Mouse (Mus musculus): Measurements from ENCODE around the gene Gm21822. TPM values are rescaled to one million over a fixed set of nuclear protein-coding genes. Genes with fewer than 3 reads are reported as not detected.
"Not testable (repeated sequence)": the region's sequence is repeated elsewhere in the genome, so short reads cannot be mapped to it uniquely, and the experiment has no call there.

The Gm21822 gene
- polyA plus RNA-seq (2017; shearing (Covaris generic)): not detected

DNA sequence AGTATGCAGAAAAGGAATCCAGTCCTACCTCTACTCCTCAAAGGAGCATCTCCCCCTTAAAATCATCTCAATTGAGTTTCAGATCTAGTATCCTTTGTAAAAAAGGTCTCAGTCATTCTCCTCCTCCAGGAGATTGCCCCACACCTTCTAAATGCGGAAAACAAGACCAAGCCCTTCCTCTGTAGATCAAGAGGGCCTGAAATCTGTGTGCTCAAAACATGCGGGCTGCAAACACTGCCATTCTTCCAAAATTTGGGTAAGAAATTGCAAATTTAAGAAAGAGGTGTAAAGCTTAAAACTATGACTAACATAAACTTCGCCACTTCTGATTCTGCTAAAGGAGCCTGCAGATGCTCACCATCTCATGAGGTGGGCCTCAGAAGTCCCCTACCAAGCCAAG, at the start of gene Gm21822:
Gene Gm21822 (plus strand): TSS at position 301 of the 400 bp plus-strand sequence.
- not testable (repeated sequence) for ATAC-seq

All from CD4-positive, CD25-positive, alpha-beta regulatory T cell, adult 4 months (primary cell).